Mouse (Mus musculus) naive thymus-derived CD4-positive, alpha-beta T cell, adult 2 months (primary cell): ENCODE results near the gene Gm5169.
"Not testable (repeated sequence)": the region's sequence is repeated elsewhere in the genome, so short reads cannot be mapped to it uniquely, and the experiment has no call there.

Experiments
- DNase-seq: peaks from one replicate; pipeline ENCODE4 v3.0.0-alpha.2; 2011; ENCODE audit warnings: low read depth

Gene Gm5169

GRCm38 (mm10) chrX:25301355-25301754 is at the start of gene Gm5169:
Gene Gm5169, minus strand, starts transcription at chrX:25301455.
- not testable (repeated sequence) for DNase-seq

GRCm38 (mm10) chrX:25347424-25347823 is 46.2 kb upstream of the Gm5169 start:
- not testable (repeated sequence) for DNase-seq
